Mouse (Mus musculus): ENCODE measurements around the gene Entpd1. TPM values are rescaled to one million over a fixed set of nuclear protein-coding genes. Genes with fewer than 3 reads are reported as not detected.

The Entpd1 gene
- polyA plus RNA-seq, 1 experiment from 2014 or later = 13.1 TPM

GRCm38 (mm10) chr19:40679632-40680031 lies 67.5 kb downstream of the Entpd1 start:
- ATAC-seq (replicated peaks; ENCODE audit: insufficient number of reproducible peaks, low FRiP score, low TSS enrichment) = no peak
- 94% methylated on average over 3 of the region's 3 CpGs for WGBS (ENCODE audit: insufficient replicate concordance)
- H3K9me3 ChIP-seq (replicated peaks; ENCODE audit: control insufficient read depth, low read length) = no peaks in the 10 kb centered on the region

GRCm38 (mm10) chr19:40684124-40684523 lies 72.0 kb downstream of the Entpd1 start:
- no peaks in the 10 kb centered on the region for H3K9me3 ChIP-seq (replicated peaks; ENCODE audit: control insufficient read depth, low read length)
- ATAC-seq (replicated peaks; ENCODE audit: insufficient number of reproducible peaks, low FRiP score, low TSS enrichment) = no peak
- no peak overlapping the region for H3K4me3 ChIP-seq (ENCODE audit: low read depth, low read length)
- H3K27ac ChIP-seq (ENCODE audit: low read depth, low read length) = no peak overlapping the region
- no peaks in the 10 kb centered on the region for H3K27me3 ChIP-seq (ENCODE audit: control insufficient read depth, insufficient read depth, low read length)
- no peak overlapping the region for H3K9ac ChIP-seq (ENCODE audit: low read depth, low read length)
- no peaks in the 10 kb centered on the region for H3K36me3 ChIP-seq (ENCODE audit: control insufficient read depth, insufficient read depth, low read length)
- WGBS (ENCODE audit: insufficient replicate concordance) = 83% methylated on average over 1 of the region's 1 CpGs
- H3K4me2 ChIP-seq = no peak overlapping the region
- peaks cover 4% of the 10 kb centered on the region; the same call in 1 of the 2 replicates for H3K4me1 ChIP-seq (ENCODE audit: control insufficient read depth, insufficient read depth, low read length)

More at GRCm38 (mm10) chr19:40679632-40680031, 67.5 kb downstream of the Entpd1 start:
- H3K36me3 ChIP-seq (ENCODE audit: control insufficient read depth, insufficient read depth, low read length) = no peaks in the 10 kb centered on the region
- H3K27me3 ChIP-seq (ENCODE audit: control insufficient read depth, insufficient read depth, low read length) = no peaks in the 10 kb centered on the region
- H3K9ac ChIP-seq (ENCODE audit: low read depth, low read length) = no peak overlapping the region
- no peak overlapping the region for H3K27ac ChIP-seq (ENCODE audit: low read depth, low read length)
- no peak overlapping the region for H3K4me3 ChIP-seq (ENCODE audit: low read depth, low read length)
- H3K4me2 ChIP-seq = no peak overlapping the region
- peaks cover 19% of the 10 kb centered on the region for H3K4me1 ChIP-seq (ENCODE audit: control insufficient read depth, insufficient read depth, low read length)

DNA sequence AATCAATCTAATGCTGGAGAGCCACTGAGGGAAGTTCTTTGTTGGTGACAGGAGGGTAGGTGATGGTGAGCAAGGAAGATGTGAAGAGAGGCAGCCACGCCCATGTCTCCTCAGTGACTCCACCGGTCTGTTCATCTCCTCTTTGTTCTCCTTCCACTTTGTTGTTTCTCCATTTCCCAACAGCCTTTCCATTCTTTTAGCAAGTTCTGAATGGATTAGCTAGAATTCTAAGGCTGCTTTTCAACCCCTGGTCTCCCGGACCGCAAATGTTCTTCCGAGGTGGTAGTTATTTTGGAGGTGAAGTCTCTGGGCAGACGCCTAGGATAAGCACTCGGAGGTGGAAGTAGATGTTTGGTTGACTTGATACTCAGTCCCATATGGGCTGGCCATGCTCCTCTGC lies 72.4 kb downstream of the Entpd1 start:
- Histone ChIP-seq H3K4me1 (ENCODE audit: control insufficient read depth, insufficient read depth, low read length) (0 out of 2 replicates have a peak, but pooled peaks cover 3% of the 10 kb centered on the region), H3K9ac (ENCODE audit: low read depth, low read length) (no peak overlapping the region), H3K9me3 (replicated peaks; ENCODE audit: control insufficient read depth, low read length) (no peaks in the 10 kb centered on the region), H3K4me2 (no peak overlapping the region), H3K36me3 (ENCODE audit: control insufficient read depth, insufficient read depth, low read length) (no peaks in the 10 kb centered on the region), H3K27me3 (ENCODE audit: control insufficient read depth, insufficient read depth, low read length) (no peaks in the 10 kb centered on the region), H3K27ac (ENCODE audit: low read depth, low read length) (no peak overlapping the region), H3K4me3 (ENCODE audit: low read depth, low read length) (no peak overlapping the region)
- ATAC-seq (replicated peaks; ENCODE audit: insufficient number of reproducible peaks, low FRiP score, low TSS enrichment) = no peak
- WGBS (ENCODE audit: insufficient replicate concordance) = 82% methylated on average over 7 of the region's 7 CpGs

DNA sequence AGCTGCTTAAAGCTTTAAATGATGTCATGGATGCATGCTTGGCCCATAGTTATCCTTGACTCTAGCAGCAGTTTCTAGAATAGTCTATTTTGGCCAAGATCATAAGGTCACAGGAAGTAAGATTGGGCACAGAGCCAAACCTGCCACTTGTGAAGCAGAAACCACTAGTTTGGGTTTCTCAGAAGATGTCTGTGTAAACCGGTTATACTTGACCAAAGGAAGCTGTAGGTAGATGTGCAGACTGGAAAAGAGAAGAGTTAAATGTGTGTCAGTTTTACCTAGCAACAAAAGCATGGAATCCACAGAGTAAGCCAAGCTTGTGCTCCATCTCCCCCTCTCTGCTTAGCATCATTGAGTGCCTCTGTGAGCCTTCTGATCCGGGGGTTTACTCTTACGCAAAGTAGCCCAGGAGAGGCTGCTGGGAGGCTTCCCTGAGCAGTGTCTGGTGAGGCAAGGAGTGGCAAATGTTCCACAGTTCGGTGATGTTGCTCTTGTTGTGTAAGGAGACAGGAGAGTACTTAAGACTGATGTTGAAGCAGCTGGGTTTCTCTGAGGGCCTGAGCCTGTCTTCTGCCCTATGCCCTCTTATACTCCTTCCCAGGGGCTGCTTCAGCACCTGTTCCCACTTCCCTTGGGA lies 75.2 kb downstream of the Entpd1 start:
- H3K27ac ChIP-seq (ENCODE audit: low read depth, low read length) = no peak overlapping the region
- H3K27me3 ChIP-seq (ENCODE audit: control insufficient read depth, insufficient read depth, low read length) = no peaks in the 10 kb centered on the region
- H3K4me1 ChIP-seq (ENCODE audit: control insufficient read depth, insufficient read depth, low read length) = 0 out of 2 replicates have a peak, but pooled peaks cover 3% of the 10 kb centered on the region
- H3K9me3 ChIP-seq (replicated peaks; ENCODE audit: control insufficient read depth, low read length) = no peaks in the 10 kb centered on the region
- no peaks in the 10 kb centered on the region for H3K36me3 ChIP-seq (ENCODE audit: control insufficient read depth, insufficient read depth, low read length)
- ATAC-seq (replicated peaks; ENCODE audit: insufficient number of reproducible peaks, low FRiP score, low TSS enrichment) = no peak
- no peak overlapping the region for H3K9ac ChIP-seq (ENCODE audit: low read depth, low read length)
- no peak overlapping the region for H3K4me3 ChIP-seq (ENCODE audit: low read depth, low read length)
- WGBS (ENCODE audit: insufficient replicate concordance) = 68% methylated on average over 4 of the region's 4 CpGs
- H3K4me2 ChIP-seq = no peak overlapping the region

DNA sequence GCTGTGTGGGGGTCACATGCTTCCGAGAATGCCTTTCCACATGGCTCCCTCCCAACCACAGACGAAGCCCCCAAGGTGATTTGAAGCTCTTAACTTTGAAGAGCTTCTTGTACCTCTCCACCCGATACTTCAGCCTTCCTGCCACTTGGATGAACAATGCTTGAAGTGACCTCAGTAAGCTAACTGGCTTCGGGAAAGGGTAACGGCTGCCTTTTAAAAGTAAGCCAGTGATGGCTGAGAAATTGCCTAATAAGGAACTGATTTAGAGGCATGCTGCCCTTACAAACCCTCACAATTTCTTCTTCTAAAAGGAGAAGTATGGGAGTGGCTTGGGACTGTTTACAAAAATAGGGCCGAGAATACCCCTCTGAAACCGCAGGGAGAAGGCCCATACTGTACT lies 81.0 kb downstream of the Entpd1 start:
- no peaks in the 10 kb centered on the region; the same call in 1 of the 2 replicates for H3K4me1 ChIP-seq (ENCODE audit: control insufficient read depth, insufficient read depth, low read length)
- 74% methylated on average over 7 of the region's 7 CpGs for WGBS (ENCODE audit: insufficient replicate concordance)

GRCm38 (mm10) chr19:40696116-40696515 lies 84.0 kb downstream of the Entpd1 start:
- WGBS (ENCODE audit: insufficient replicate concordance) = 87% methylated on average over 6 of the region's 6 CpGs
- Histone ChIP-seq H3K9ac (ENCODE audit: low read depth, low read length) (no peak overlapping the region), H3K4me3 (ENCODE audit: low read depth, low read length) (no peak overlapping the region)

More for the DNA sequence above, 81.0 kb downstream of the Entpd1 start:
- ATAC-seq (replicated peaks; ENCODE audit: insufficient number of reproducible peaks, low FRiP score, low TSS enrichment) = no peak
- Histone ChIP-seq H3K4me2 (no peak overlapping the region), H3K4me3 (ENCODE audit: low read depth, low read length) (no peak overlapping the region), H3K36me3 (ENCODE audit: control insufficient read depth, insufficient read depth, low read length) (no peaks in the 10 kb centered on the region), H3K27me3 (ENCODE audit: control insufficient read depth, insufficient read depth, low read length) (no peaks in the 10 kb centered on the region), H3K9me3 (replicated peaks; ENCODE audit: control insufficient read depth, low read length) (no peaks in the 10 kb centered on the region), H3K27ac (ENCODE audit: low read depth, low read length) (no peak overlapping the region), H3K9ac (ENCODE audit: low read depth, low read length) (no peak overlapping the region)

DNA sequence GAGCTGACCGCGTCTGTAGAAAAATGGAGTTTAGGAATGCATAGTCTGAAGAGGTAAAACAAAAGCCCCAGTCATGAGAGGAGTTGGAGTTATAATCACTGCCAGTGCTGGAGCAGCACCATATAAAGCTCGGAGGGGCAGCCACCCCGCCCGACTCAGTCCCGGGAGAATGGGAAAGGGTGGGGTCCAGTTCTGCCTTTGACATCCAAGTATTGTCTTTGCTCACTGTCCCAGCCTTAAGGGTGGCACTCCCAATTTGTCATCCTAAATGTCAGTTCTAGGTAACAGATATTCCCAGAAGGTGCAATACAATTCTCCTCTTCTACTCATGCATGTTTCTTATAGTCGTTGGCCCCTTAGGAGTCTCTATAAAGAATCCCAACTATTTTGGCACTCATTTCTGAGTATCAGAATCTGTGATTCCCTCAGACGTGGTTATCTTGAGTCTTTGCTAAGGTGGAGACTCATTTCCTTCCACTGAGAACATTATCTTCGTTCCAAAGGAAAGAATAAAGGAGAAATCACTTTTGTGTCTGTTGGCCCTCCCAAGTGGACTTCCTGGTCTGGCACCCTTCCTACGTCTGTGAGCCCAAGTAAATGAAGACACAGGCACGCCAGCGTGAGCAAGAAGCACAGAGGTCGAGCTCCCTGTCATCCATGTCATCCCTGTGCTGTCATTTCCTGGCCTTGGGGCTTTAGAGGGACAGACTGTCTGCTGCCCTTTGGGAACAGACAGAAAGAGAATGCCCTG lies 86.1 kb downstream of the Entpd1 start:
- H3K9ac ChIP-seq (ENCODE audit: low read depth, low read length) = no peak overlapping the region
- no peaks in the 10 kb centered on the region for H3K9me3 ChIP-seq (replicated peaks; ENCODE audit: control insufficient read depth, low read length)
- no peak overlapping the region for H3K27ac ChIP-seq (ENCODE audit: low read depth, low read length)
- H3K36me3 ChIP-seq (ENCODE audit: control insufficient read depth, insufficient read depth, low read length) = no peaks in the 10 kb centered on the region
- 56% methylated on average over 13 of the region's 13 CpGs for WGBS (ENCODE audit: insufficient replicate concordance)
- H3K4me1 ChIP-seq (ENCODE audit: control insufficient read depth, insufficient read depth, low read length) = peaks cover 5% of the 10 kb centered on the region; the same call in 1 of the 2 replicates
- H3K4me2 ChIP-seq = no peak overlapping the region
- H3K4me3 ChIP-seq (ENCODE audit: low read depth, low read length) = no peak overlapping the region
- no peaks in the 10 kb centered on the region for H3K27me3 ChIP-seq (ENCODE audit: control insufficient read depth, insufficient read depth, low read length)
- no peak for ATAC-seq (replicated peaks; ENCODE audit: insufficient number of reproducible peaks, low FRiP score, low TSS enrichment)

More at GRCm38 (mm10) chr19:40696116-40696515, 84.0 kb downstream of the Entpd1 start:
- no peaks in the 10 kb centered on the region for H3K27me3 ChIP-seq (ENCODE audit: control insufficient read depth, insufficient read depth, low read length)
- no peaks in the 10 kb centered on the region for H3K9me3 ChIP-seq (replicated peaks; ENCODE audit: control insufficient read depth, low read length)
- H3K4me2 ChIP-seq = no peak overlapping the region
- no peak overlapping the region for H3K27ac ChIP-seq (ENCODE audit: low read depth, low read length)
- H3K4me1 ChIP-seq (ENCODE audit: control insufficient read depth, insufficient read depth, low read length) = no peaks in the 10 kb centered on the region; the same call in 1 of the 2 replicates
- H3K36me3 ChIP-seq (ENCODE audit: control insufficient read depth, insufficient read depth, low read length) = no peaks in the 10 kb centered on the region
- ATAC-seq (replicated peaks; ENCODE audit: insufficient number of reproducible peaks, low FRiP score, low TSS enrichment) = no peak

GRCm38 (mm10) chr19:40699816-40700215 lies 87.7 kb downstream of the Entpd1 start:
- H3K9ac ChIP-seq (ENCODE audit: low read depth, low read length) = no peak overlapping the region

More at GRCm38 (mm10) chr19:40699816-40700215, 87.7 kb downstream of the Entpd1 start:
- no peak overlapping the region for H3K4me3 ChIP-seq (ENCODE audit: low read depth, low read length)
- no peak overlapping the region for H3K27ac ChIP-seq (ENCODE audit: low read depth, low read length)
- no peaks in the 10 kb centered on the region for H3K36me3 ChIP-seq (ENCODE audit: control insufficient read depth, insufficient read depth, low read length)
- peaks cover 5% of the 10 kb centered on the region; the same call in 1 of the 2 replicates for H3K4me1 ChIP-seq (ENCODE audit: control insufficient read depth, insufficient read depth, low read length)
- H3K27me3 ChIP-seq (ENCODE audit: control insufficient read depth, insufficient read depth, low read length) = no peaks in the 10 kb centered on the region
- H3K4me2 ChIP-seq = no peak overlapping the region
- no peaks in the 10 kb centered on the region for H3K9me3 ChIP-seq (replicated peaks; ENCODE audit: control insufficient read depth, low read length)
- WGBS (ENCODE audit: insufficient replicate concordance) = 72% methylated on average over 5 of the region's 5 CpGs
- ATAC-seq (replicated peaks; ENCODE audit: insufficient number of reproducible peaks, low FRiP score, low TSS enrichment) = no peak

Measured in heart, embryonic 11.5 days (tissue).